Mouse (Mus musculus) CH12.LX (cell line): ENCODE data around the gene Adcy5.

ENCODE experiments used
- CHD2 ChIP-seq: IDR thresholded peaks from 2 replicates; pipeline ENCODE4 v1.6.1; 2011; ENCODE audit warnings: low read length, improper control_type of control experiment
- CTCF ChIP-seq, 2 experiments: IDR thresholded peaks in 1 of 2; conservative IDR thresholded peaks in 1 of 2; 2 replicates each; pipeline ENCODE4 v1.5.1; 2011 to 2012; ENCODE audit warnings: low read depth in 2 of 2, low read length in 2 of 2, improper control_type of control experiment in 1 of 2, inconsistent platforms in 1 of 2, mild to moderate bottlenecking in 1 of 2, moderate library complexity in 1 of 2
- E2F4 ChIP-seq: IDR thresholded peaks from 2 replicates; pipeline ENCODE4 v1.6.1; 2011; ENCODE audit warnings: low read depth, low read length, improper control_type of control experiment; ENCODE audit not compliant: insufficient replicate concordance
- EP300 ChIP-seq: IDR thresholded peaks from 2 replicates; pipeline ENCODE4 v1.6.1; 2011; ENCODE audit warnings: low read length, improper control_type of control experiment
- GABPA ChIP-seq: IDR thresholded peaks from 2 replicates; pipeline ENCODE4 v1.6.1; 2012; ENCODE audit warnings: low read depth, low read length, improper control_type of control experiment, inconsistent platforms; ENCODE audit not compliant: insufficient replicate concordance
- JUN ChIP-seq: IDR thresholded peaks from 2 replicates; pipeline ENCODE4 v1.6.1; 2011; ENCODE audit warnings: low read depth, mild to moderate bottlenecking, low read length, improper control_type of control experiment, moderate library complexity; ENCODE audit not compliant: insufficient read depth
- MAZ ChIP-seq: IDR thresholded peaks from 2 replicates; pipeline ENCODE4 v1.6.1; 2012; ENCODE audit warnings: low read depth, mild to moderate bottlenecking, inconsistent platforms, low read length, improper control_type of control experiment, moderate library complexity
- MEF2A ChIP-seq: IDR thresholded peaks from 2 replicates; pipeline ENCODE4 v1.6.1; 2014; ENCODE audit warnings: low read depth, mild to moderate bottlenecking, inconsistent platforms, low read length, improper control_type of control experiment, borderline replicate concordance
- MYC ChIP-seq: IDR thresholded peaks from 2 replicates; pipeline ENCODE4 v1.6.1; 2011; ENCODE audit warnings: low read depth, mild to moderate bottlenecking, improper control_type of control experiment, low read length
- POLR2A ChIP-seq: IDR thresholded peaks from 2 replicates; pipeline ENCODE4 v1.6.1; 2011; ENCODE audit warnings: low read depth, mild to moderate bottlenecking, improper control_type of control experiment, low read length
- USF1 ChIP-seq: IDR thresholded peaks from 2 replicates; pipeline ENCODE4 v1.6.1; 2014; ENCODE audit warnings: low read depth, mild to moderate bottlenecking, inconsistent platforms, low read length, improper control_type of control experiment
- USF2 ChIP-seq: conservative IDR thresholded peaks from 2 replicates; pipeline ENCODE4 v1.6.1; 2011; ENCODE audit warnings: low read depth, low read length, improper control_type of control experiment
- ZNF384 ChIP-seq: IDR thresholded peaks from 2 replicates; pipeline ENCODE4 v1.6.1; 2012; ENCODE audit warnings: low read depth, low read length, improper control_type of control experiment, inconsistent platforms

GRCm38 (mm10) chr16:35297786-35298185 lies 143.1 kb downstream of the Adcy5 start:
- no peak for TF ChIP-seq POLR2A
- no peak for TF ChIP-seq JUN
- no peak for TF ChIP-seq USF1
- TF ChIP-seq USF2 = no peak
- no peak for TF ChIP-seq CTCF (conservative IDR thresholded peaks at IDR 0.05 in 1 of 2, IDR thresholded peaks at IDR 0.05 in 1 of 2; ENCODE audit: low read depth in 2 of 2, low read length in 2 of 2)
- TF ChIP-seq GABPA = no peak
- no peak for TF ChIP-seq E2F4
- no peak for TF ChIP-seq MAZ
- TF ChIP-seq CHD2 = no peak
- TF ChIP-seq EP300 = no peak
- TF ChIP-seq ZNF384 = no peak
- TF ChIP-seq MYC = no peak
- TF ChIP-seq MEF2A = no peak
